Mouse (Mus musculus) limb, embryonic 14.5 days (tissue): ENCODE data around the gene Ccsap. TPM values are rescaled to one million over a fixed set of nuclear protein-coding genes. Genes with fewer than 3 reads are reported as not detected.

Experiments
- ATAC-seq: fragments of 200-750 bp; cut with Nextera tagmentation; 2 replicates; pipeline ENCODE4 v1.8.0; 2017; ENCODE audit warnings: low read depth, moderate number of reproducible peaks, moderate TSS enrichment; ENCODE audit not compliant: low FRiP score
- DNase-seq: peaks from one replicate; pipeline ENCODE4 v3.0.0-alpha.2; 2015; ENCODE audit warnings: low spot score
- H3K27ac ChIP-seq: fragments of 300-500 bp; sonication (generic); replicated peaks from 2 replicates; pipeline ENCODE4 v1.5.1; 2014; ENCODE audit warnings: low read depth, mild to moderate bottlenecking, low read length, moderate library complexity, mixed read lengths
- H3K27me3 ChIP-seq: fragments of 300-500 bp; sonication (generic); 2 replicates; pipeline ENCODE4 v1.6.1; 2014; ENCODE audit warnings: low read length, mixed read lengths; ENCODE audit not compliant: control insufficient read depth, insufficient read depth
- H3K36me3 ChIP-seq: fragments of 300-500 bp; sonication (generic); 2 replicates; pipeline ENCODE4 v1.6.1; 2014; ENCODE audit warnings: mild to moderate bottlenecking, low read length, moderate library complexity, mixed read lengths; ENCODE audit not compliant: control insufficient read depth, insufficient read depth
- H3K4me1 ChIP-seq: fragments of 300-500 bp; sonication (generic); 2 replicates; pipeline ENCODE4 v1.6.1; 2014; ENCODE audit warnings: antibody characterized with exemption, low read length, mixed read lengths; ENCODE audit not compliant: control insufficient read depth, insufficient read depth
- H3K4me2 ChIP-seq: fragments of 300-500 bp; sonication (generic); replicated peaks from 2 replicates; pipeline ENCODE4 v1.6.1; 2014; ENCODE audit warnings: low read depth, mild to moderate bottlenecking, low read length, moderate library complexity; ENCODE audit not compliant: severe bottlenecking
- H3K4me3 ChIP-seq: fragments of 300-500 bp; sonication (generic); replicated peaks from 2 replicates; pipeline ENCODE4 v1.5.1; 2014; ENCODE audit warnings: low read length
- H3K9ac ChIP-seq: fragments of 300-500 bp; sonication (generic); 2 replicates; pipeline ENCODE4 v1.6.1; 2014; ENCODE audit warnings: mild to moderate bottlenecking, low read depth, low read length, moderate library complexity; ENCODE audit not compliant: severe bottlenecking
- H3K9me3 ChIP-seq: fragments of 300-500 bp; sonication (generic); 2 replicates; pipeline ENCODE4 v1.6.1; 2016; ENCODE audit warnings: low read length; ENCODE audit not compliant: control insufficient read depth
- POLR2A ChIP-seq: fragments of 200-500 bp; IDR thresholded peaks from 2 replicates; pipeline ENCODE4 v1.8.0; 2012; ENCODE audit warnings: inconsistent platforms, mild to moderate bottlenecking, moderate library complexity, borderline replicate concordance; ENCODE audit not compliant: insufficient read depth, insufficient read length; ENCODE audit errors: extremely low read depth
- WGBS: fragments of 180-500 bp; shearing (Covaris S2); extraction: QIAGEN DNeasy Blood & Tissue Kit; methylation state at CpG from one replicate; pipeline ENCODE4 v1.1.7; 2014; 5-methylcytosine and 5-hydroxymethylcytosine counted together
- polyA plus RNA-seq, 2 experiments: library from polyadenylated mRNA; depleted of rRNA in 1 of 2; stranded (reverse) in 1 of 2; unstranded in 1 of 2; fragments of >200 nt; fragmentation: Nextera tagmentation in 1 of 2; extraction: Ambion mirVana in 1 of 2; gene quantifications; 2 replicates each; pipeline versions ENCODE4 v1.2.1 to v1.2.3; 2012 to 2014

Ccsap gene
- polyA plus RNA-seq (2012; rRNA removed) (4.6 and 4.9 TPM in 2 replicates), polyA plus RNA-seq (2014; fragmentation: Nextera tagmentation; extraction: Ambion mirVana) (3.7 and 4.2 TPM in 2 replicates)

DNA sequence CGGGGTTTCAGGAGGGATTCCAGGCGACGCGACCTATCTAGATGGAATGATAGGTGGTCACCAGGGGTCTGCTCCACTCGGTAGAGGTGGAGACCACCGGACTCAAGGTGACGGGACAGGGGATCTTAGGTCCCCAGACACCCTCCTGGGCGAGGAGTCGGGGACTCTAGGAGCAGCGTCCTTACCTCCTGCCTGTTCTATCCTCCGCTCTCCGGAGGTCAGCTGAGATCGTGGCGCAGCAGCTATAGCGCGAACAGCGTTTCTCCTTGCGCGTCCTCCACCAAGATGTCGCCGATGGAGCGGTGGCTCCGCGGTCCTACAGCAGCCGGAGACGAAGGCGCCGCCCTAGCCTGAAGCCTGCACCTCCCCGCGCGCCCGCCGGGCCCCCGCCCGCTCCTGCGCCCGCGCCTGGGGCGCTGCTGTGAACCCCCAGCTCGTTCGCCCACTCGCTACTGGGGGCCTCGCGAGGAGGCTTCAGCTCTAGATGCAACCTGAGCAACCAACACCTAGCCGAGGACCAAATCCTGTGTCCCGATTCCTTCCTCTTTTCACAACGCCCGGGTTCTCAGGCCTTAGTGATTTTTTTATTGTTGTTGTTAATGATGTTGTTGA, at the start of gene Ccsap:
TSS of gene Ccsap (minus strand) at position 562 of the 612 bp plus-strand sequence.
- TF ChIP-seq POLR2A, result no peak
- WGBS, result under 1% methylated on average over 45 of the region's 48 CpGs
- no peaks in the 10 kb centered on the region; the same call in 1 of the 2 replicates for H3K27me3 ChIP-seq
- H3K4me1 ChIP-seq, result 0 out of 2 replicates have a peak, but pooled peaks cover 4% of the 10 kb centered on the region
- H3K9ac ChIP-seq, result peak within 1 kb of the TSS; percentile 64
- peak; percentile 65 for ATAC-seq
- no peaks in the 10 kb centered on the region for H3K36me3 ChIP-seq
- H3K4me2 ChIP-seq, result peak within 1 kb of the TSS; percentile 85
- peak; percentile 20 for DNase-seq
- H3K9me3 ChIP-seq, result no peaks in the 10 kb centered on the region
- no peak within 1 kb of the TSS for H3K27ac ChIP-seq
- peak within 1 kb of the TSS; percentile 82 for H3K4me3 ChIP-seq

DNA sequence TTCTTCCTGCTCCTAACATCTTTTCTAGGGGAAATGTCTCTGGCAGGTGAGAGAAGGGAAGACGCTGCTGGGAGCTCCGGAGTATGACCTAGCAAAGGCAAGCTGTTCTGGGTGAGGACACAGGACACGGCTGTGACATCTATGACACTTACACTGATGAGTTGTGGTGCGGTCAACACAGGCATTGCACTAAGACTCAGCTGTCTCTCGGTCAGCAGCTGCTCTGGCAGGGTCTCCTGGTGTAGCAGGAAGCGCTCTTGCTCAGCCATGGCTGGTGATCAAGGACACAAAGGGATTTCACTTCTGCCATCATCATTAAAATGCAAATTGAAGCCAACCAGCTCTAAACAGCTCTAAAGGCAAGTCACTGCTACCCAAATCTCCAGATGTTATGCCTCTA, 47.6 kb upstream of the Ccsap start:
- no peaks in the 10 kb centered on the region for H3K9me3 ChIP-seq
- no peak for TF ChIP-seq POLR2A
- no peak overlapping the region for H3K27ac ChIP-seq
- DNase-seq (no peak), ATAC-seq (no peak)
- no peak overlapping the region for H3K4me2 ChIP-seq
- no peaks in the 10 kb centered on the region for H3K4me1 ChIP-seq
- H3K4me3 ChIP-seq, result no peak overlapping the region
- no peaks in the 10 kb centered on the region for H3K27me3 ChIP-seq
- H3K36me3 ChIP-seq, result peaks cover 88% of the 10 kb centered on the region
- 98% methylated on average over 6 of the region's 6 CpGs for whole genome bisulfite sequencing
- H3K9ac ChIP-seq, result no peak overlapping the region

DNA sequence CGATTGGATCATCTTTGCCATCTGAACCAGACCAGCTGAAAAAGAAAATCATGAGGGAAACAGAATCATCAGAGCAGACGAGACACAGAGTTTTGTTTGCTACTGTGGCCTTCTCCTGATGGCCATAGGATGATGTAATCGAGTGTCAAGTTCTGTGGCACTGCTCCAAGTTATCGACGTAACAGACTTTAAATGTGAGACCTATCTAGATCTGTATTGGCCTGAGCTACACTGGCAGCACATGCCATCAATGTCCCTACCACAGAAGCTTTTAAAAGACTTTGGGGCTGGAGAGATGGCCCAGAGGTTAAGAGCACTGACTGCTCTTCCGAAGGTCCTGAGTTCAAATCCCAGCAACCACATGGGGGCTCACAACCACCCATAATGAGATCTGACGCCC, 42.6 kb upstream of the Ccsap start:
- DNase-seq (no peak), ATAC-seq (no peak)
- H3K4me1 ChIP-seq, result no peaks in the 10 kb centered on the region
- H3K27me3 ChIP-seq, result no peaks in the 10 kb centered on the region
- no peak overlapping the region for H3K9ac ChIP-seq
- H3K27ac ChIP-seq, result no peak overlapping the region
- H3K4me3 ChIP-seq, result no peak overlapping the region
- H3K36me3 ChIP-seq, result peaks cover 75% of the 10 kb centered on the region
- 84% methylated on average over 7 of the region's 7 CpGs for WGBS
- no peak for TF ChIP-seq POLR2A
- H3K4me2 ChIP-seq, result no peak overlapping the region
- no peaks in the 10 kb centered on the region for H3K9me3 ChIP-seq

DNA sequence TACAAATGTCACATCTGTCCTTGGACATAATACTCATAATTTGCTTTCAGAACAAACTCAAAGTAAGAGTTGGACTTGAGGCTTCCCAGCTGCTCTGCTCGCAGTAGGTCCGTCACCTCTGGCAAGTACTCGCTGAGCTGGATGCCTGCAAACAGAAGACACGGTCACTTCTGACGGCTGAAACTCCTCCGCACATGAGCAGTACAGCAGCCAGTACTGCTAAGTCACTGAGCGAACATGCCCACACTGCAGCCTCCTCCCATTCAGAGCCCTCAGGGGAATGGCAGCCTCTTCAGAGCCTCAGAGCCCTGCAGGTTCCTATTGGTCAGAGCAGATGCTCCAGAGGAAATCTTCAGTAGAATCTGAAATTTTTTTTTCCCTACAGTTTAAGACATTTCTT, 39.4 kb upstream of the Ccsap start:
- H3K9ac ChIP-seq, result no peak overlapping the region
- H3K27me3 ChIP-seq, result peaks cover 9% of the 10 kb centered on the region
- ATAC-seq (no peak), DNase-seq (no peak)
- H3K4me1 ChIP-seq, result no peaks in the 10 kb centered on the region
- no peak overlapping the region for H3K4me3 ChIP-seq
- H3K36me3 ChIP-seq, result peaks cover 47% of the 10 kb centered on the region
- no peak overlapping the region for H3K27ac ChIP-seq
- no peaks in the 10 kb centered on the region for H3K9me3 ChIP-seq
- 85% methylated on average over 7 of the region's 7 CpGs for WGBS
- no peak for TF ChIP-seq POLR2A
- H3K4me2 ChIP-seq, result no peak overlapping the region

DNA sequence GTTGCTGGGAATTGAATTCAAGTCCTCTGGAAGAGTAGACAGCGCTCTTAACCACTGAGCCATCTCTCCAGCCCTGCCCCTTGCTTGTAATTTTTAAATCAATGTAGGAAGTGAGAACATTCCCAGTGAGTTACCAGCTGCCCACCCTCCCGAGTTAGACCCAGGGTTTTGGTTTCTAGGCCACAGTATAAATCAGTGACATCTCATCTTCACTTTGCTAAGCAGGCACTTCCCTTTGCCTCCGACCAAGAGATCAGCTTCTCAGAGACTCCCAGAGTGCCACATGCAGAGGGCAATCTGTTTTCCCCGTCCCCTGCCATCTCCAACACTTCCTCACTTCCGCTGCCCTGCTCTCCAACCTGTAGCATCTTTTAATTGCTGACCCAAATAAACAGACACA, 38.6 kb upstream of the Ccsap start:
- TF ChIP-seq POLR2A, result no peak
- DNase-seq, result no peak
- peaks cover 39% of the 10 kb centered on the region for H3K36me3 ChIP-seq

More for the DNA sequence above, 38.6 kb upstream of the Ccsap start:
- WGBS, result 85% methylated on average over 5 of the region's 5 CpGs
- no peak overlapping the region for H3K27ac ChIP-seq
- H3K4me2 ChIP-seq, result no peak overlapping the region
- no peak for ATAC-seq
- peaks cover 17% of the 10 kb centered on the region for H3K27me3 ChIP-seq
- H3K9ac ChIP-seq, result no peak overlapping the region
- no peaks in the 10 kb centered on the region for H3K9me3 ChIP-seq
- no peak overlapping the region for H3K4me3 ChIP-seq
- no peaks in the 10 kb centered on the region for H3K4me1 ChIP-seq
